Mouse (Mus musculus) embryo, embryonic 10.5 days (tissue): Measurements from ENCODE around the gene Erbin.

Experiments used
- DNase-seq: peaks from one replicate; pipeline ENCODE4 v3.0.0-alpha.2; 2015; ENCODE audit warnings: low spot score

Erbin gene

DNA sequence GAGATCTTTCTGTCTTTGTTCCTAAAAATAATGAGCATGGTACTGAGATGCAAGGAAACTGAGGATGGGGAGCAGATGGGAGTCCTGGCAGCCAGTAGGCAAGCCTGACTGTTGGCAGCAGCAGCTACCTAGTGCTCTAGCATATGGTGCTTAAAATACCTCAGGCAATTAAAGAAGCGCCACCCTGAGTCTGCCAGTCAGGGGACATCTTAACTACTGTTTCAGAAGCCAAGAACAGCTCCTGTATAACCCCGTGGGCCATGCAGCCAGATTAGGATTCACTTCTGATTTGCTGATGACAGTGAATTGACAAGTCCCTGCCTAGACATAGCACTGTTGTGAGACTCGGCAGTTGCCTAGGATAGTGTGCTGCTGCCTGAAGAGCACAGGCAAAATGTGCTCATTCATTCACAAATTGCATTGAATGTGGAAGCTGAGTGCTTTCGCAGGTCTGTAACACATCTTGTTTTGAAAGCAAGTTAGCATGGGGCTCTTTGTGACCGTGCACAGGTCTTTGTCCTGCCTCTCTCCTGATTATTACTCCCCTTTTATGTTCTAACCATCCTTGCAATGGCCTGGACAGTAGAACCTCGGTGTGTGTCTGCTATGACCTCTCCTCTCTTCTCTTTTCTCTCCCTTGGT, 114.0 kb downstream of the Erbin start:
- no peak for DNase-seq

DNA sequence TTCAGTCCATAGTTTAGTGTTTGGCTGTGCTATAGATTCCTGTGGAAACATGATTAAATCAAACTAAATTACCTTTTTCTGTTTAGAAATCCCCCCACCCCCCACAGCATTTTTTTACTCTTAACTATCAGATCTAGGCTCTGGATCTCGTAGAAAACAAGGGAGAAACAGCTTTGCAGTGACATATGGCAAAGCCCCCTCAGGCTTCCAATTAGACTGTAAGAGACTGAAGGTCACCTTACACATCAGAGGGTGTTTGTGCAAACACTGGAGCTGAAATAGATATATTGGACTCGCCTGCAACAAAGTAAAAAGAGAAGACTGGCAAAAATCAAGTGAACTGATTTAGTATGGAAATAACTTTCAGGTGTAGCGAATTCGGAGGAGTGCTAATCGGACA, 116.6 kb downstream of the Erbin start:
- no peak for DNase-seq

DNA sequence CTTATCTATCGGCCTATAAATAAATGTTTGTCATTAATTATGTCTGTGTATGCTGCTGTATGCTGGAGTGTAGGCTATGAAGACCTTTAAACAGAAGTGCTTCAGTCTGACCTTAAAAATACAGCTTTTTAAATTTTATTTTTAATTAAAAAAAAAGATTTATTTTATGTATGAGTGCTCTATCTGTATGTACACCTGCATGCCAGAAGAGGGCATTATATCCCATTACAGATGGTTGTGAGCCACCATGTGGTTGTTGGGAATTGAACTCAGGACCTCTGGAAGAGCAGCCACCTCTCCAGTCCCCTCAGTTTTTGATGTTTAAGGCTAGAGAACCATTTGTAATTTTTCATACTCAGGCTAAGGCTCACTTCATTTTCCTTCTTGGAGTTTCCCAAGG, 119.3 kb downstream of the Erbin start:
- DNase-seq = no peak

GRCm38 (mm10) chr13:103794688-103795543, 125.4 kb downstream of the Erbin start:
- DNase-seq = peak; percentile 30

GRCm38 (mm10) chr13:103779922-103780585, 140.3 kb downstream of the Erbin start:
- peak; percentile 64 for DNase-seq

- no peak for DNase-seq
Observed at GRCm38 (mm10) chr13:103777126-103777525, 143.2 kb downstream of the Erbin start.

GRCm38 (mm10) chr13:103774119-103774757, 146.1 kb downstream of the Erbin start, which contains the start of gene Srek1:
TSS of gene Srek1 (minus strand) at chr13:103774608.
- peak; percentile 95 for DNase-seq

- DNase-seq = no peak
Observed at GRCm38 (mm10) chr13:103773407-103774118, 146.8 kb downstream of the Erbin start.

DNA sequence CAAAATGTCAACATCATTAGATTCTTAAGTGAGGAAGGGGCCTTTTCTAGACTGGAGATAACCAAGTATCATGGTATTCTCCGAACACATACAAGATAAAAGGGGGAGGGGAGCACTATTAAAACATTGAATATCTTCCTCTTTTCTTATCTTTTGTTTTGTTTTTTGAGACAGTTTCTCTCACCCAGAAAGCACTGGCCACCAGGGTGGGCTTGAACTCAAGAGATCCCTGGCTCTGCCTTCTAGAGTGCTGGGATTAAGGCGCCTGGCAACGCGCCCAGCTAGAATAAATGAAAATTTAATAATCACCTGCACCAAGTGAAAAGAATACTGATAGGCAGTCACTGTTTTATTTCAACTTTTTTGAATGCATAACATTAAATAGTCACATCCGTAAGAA, 147.4 kb downstream of the Erbin start:
- DNase-seq = peak; percentile 42

GRCm38 (mm10) chr13:103770821-103771220, 149.5 kb downstream of the Erbin start:
- no peak for DNase-seq
